Mouse (Mus musculus): ENCODE data around the gene Man2a2.
A peak's percentile ranks its signal among the peaks of the same experiment; 100 is the strongest.

Man2a2 gene

DNA sequence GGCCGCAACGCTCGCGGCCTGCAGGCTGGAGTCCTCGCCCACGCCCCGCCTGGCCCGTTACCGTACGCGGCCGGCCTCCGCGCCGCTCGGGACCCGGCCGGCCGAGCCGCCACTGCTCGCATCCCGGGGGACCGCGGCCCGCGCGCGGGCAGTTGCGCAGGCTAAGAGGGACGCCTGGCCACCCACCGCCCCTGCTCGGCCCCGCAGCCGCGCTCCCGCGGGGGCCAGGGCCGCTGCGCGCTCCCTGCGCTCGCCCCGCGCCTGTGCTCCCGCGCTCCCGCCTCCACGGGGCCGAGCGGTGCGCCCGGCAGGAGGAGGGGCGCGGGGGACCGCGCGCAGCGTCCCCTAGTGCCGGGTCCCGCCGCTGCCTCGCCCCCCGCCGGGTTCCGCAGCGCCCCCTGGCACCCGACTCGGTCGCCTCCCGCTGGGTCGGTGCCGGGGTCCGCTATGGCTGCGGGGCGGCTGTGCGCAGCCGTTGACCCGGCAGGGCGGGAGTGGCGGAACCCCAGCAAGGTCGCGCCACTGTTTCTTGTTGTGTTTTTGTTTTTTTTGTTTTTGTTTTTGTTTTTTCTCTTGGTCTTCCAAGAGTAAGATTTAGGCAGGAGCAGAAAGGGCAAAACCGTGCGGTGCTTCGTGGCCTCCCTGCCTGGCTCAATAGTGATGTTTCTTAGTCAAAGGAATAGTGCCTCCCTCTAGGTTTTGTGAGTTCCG is at the start of gene Man2a2:
Gene Man2a2, minus strand, starts transcription at position 335 of the 711 bp plus-strand sequence.
- peak; percentile 88 for DNase-seq (ENCODE audit: low read depth)

DNA sequence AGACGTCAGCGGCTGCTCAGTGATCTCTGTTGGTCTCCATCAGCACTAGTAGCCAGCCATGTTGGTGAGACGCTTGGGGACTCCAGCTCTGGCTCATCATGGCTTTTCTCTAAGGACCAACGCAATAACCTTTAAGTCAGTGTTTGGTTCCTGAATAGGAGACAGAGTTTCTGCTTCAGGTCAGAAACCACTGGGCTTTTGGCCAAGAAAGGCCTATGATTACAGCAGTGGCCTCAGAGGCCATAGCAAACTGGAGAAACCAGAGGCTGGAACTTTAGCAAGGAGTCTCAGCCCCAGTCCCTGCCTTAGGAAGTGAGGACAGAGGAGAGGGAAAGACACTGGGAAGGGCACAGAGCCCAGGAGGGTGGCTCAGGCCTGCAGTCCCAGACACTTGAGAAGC is 49.4 kb upstream of the Man2a2 start:
- DNase-seq (ENCODE audit: low read depth), result peak; percentile 55

DNA sequence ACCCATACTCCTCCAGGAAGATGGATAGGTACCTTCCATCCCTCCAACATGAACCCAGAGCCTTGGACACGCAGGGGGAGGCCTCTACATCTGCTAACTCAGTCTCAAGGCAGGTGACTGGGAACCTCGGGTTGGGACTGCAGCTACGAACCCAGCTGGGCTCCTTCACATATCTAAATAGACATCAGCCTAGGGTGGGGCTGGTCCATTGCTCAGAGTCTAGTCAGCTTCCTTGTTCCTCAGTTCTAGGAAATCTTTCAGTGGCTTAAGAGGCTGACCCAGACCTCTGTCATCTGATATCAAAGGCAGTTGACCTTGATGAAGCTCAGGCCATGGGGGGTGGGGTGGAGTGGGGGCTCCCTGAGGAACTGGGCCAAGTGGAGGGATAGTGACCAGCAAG is 48.1 kb upstream of the Man2a2 start:
- no peak for DNase-seq (ENCODE audit: low read depth)

DNA sequence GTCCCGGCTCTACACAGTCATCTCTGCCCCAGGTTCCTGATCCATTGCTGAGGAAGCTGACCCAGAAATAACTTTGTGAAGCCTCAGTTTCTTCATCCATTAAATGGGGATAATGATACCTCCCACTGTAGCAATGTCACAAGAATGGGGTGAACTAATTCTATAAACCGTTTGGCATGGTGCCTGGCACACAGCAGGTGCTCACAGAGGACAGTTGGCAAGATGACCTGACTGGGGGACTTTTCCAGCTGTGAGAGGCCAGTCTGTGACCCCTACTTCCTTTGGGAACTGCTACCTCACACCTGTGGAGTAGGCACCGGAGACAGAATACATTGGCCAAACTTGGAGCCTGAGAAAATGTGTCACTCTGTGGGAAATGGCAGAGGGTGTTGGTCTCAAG is 46.9 kb upstream of the Man2a2 start:
- DNase-seq (ENCODE audit: low read depth), result no peak

DNA sequence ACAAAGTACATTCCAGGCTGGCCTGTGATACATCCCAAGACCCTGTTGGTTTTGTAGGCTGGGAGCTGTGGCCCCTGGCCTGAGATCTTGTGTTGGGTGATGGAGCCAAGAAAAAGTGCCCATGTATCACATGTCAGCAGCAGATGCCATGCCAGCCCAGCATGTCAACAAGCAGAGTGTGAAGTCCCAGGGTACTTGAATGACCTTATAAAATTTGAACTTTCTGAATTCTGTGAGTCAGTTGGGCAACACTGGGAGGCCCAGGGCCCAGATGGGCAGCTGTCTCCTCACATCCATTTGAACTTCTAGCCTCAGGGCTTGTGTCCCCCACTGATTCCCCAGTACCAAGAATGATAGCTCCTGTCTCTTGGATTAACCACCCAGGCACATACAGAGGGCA is 46.4 kb upstream of the Man2a2 start:
- DNase-seq (ENCODE audit: low read depth), result no peak

DNA sequence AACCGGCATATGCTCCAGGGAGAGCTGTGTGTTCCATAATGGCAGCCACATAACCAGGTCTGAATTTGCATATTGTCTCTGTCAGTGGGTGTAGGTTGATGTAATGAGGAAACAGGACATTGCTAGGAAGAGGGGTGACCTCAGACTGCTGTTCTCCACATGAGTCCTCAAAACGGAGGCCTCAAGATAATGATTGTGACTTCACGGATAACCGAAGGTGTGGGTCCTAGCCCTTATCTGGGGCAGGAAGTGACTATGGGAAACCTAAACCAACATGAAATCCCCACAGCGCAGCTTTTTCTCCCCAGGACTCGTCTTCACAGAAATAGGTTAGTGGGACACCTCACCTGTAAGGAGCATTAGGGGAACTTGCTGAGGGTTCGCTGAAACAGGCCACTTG is 45.8 kb upstream of the Man2a2 start:
- DNase-seq (ENCODE audit: low read depth), result no peak

DNA sequence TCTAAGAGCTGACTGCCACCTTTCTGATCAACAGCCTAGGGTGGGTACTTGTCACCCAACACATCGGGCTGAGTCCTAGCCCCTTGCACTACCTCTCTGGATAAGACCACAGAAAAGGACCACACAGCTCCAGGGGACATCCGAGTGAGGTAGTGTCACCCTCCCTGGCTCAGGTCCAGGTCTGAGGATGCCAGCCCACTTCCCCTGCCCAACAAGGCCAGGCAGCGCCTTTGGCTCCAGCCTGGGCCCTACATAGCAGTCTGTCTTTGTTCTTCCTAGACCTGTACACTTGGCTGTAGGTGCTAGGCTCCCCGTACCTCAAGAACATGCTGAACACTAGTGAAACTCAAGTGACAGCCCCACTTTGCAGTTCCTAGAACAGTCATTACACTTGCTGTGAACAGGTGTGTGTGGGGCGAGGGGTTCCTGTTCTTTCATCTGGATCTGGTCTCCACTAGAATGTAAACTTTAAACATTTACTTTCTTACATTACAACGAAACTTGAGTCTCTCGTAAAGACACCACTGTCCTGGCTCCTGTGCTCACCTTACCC is 43.2 kb upstream of the Man2a2 start:
- DNase-seq (ENCODE audit: low read depth), result no peak

DNA sequence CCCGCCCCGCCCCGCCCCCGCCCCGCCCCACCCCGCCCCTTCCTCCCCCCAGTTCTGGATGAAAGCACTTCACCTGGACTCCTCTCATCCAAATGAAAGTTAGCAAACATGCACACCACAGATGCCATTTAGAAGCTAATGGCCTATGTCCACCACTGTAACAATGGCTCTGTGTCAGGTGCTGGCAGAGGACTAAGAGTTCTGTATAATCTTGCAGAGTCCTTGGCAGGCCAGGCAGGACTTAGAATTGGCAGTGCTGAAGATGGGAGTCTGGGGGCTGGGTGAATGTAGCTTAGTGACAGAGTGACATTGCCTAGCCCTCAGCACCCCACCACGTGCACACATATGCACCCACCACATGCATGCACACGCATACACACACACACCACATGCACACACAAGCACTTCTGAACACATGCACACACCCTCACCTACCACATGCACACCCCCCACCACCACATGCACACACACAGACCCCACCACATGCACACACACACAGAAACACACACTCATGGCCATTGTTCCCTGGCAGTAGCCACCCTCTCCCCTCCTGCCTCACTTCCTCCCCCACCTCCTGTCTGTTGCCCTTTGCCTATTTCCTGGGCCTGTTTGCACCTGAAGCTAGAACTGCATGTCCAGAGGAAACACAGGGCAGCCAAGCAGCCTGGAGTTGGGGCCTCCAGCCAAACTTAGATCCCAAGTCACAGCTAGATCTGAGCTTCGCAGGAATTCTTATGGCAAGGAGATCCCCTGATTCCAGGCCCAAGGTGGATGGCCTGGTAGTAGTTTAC is 42.5 kb upstream of the Man2a2 start:
- DNase-seq (ENCODE audit: low read depth), result no peak

DNA sequence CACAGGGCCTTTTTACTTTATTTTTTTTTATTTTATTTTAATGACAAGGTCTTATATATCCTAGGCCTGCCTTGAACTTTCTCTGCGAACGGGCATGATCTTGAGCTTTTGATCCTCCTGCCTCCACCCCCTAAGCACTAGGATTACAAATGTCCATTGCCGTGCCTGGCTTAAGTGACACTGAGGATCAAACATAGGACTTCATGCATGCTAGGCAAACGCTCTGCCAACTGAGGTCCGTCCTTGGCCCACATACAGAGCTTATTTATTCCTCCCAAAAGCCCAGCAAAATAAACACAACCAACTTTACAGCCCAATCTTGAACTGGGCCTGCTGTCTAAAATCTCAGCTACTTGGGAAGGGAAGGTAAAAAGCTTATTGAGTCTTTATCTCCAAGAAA is 41.6 kb upstream of the Man2a2 start:
- DNase-seq (ENCODE audit: low read depth), result no peak

DNA sequence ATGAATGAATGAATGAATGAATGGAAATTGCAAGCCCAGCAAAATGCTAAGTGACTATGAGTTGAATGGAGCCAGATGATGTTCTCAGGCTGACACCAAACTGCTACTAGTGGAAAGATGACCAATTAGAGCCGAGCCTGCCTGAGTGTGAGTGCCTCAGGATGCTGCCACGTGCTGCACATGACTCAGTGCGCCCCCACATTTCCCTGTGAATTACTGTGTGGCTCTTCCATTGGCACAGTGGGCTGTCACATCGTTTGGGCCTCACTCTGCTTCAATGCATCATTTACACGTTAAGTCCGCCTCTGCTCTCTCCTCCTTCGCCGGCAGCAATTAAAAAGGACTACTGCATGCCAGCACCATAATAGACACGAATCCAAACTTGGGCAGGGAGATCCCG is 41.1 kb upstream of the Man2a2 start:
- DNase-seq (ENCODE audit: low read depth), result no peak

DNA sequence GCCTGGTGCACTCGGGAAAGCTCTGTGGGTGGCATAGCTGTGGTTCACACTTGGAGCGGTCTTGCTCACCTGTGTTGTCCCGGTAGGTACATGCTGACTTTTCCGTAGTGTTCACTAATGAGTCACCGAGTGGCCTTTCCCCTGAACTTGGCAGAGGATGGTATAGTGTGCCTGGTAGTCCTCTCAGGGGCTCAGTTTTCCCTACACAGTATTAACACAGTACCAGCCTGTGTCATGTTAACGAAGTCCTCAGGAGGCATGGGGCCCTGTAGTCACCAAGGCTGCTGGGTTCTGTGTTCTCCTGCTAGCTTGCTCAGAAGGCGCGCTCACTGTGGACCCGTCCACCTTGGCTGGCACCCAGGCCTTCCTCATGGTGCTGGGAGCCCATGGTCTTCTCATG is 39.2 kb upstream of the Man2a2 start:
- DNase-seq (ENCODE audit: low read depth), result no peak

DNA sequence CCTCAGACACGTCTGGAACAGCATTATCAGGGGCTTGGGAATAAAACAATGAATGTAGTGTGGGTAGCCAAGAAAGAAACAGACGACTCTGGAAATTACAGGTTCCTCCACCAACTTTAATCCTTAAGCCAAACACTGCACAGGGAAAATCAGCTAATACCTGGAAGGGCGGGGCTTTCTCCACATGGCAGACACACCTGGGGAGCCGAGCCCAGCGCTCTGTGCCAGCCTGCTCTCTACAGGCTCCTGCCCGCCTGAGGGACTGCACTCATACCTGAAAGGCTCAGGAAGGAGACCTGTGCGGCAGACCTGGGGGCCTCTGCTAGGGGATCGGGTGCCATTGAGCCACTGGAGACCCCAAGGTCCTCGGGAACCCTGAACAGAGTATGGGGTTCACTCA is 36.5 kb upstream of the Man2a2 start:
- no peak for DNase-seq (ENCODE audit: low read depth)

DNA sequence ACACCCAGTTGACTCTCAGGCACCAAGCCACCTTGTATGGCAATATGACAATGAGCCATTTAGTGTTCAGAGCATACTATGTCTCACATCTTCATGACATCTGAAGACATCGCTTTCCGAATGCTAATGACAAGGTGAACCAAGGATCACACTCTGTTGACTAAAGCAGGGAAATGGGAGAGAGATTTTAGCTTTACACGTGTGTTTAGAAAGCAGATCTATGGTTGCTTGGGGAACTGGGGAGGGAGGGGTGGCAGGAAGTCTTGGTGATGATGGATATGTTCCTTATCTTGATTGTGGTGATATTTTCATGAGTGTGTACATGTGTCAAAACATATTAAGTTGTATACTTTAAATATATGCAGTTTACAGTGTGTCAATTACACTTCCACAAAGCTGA is 35.0 kb upstream of the Man2a2 start:
- no peak for DNase-seq (ENCODE audit: low read depth)

DNA sequence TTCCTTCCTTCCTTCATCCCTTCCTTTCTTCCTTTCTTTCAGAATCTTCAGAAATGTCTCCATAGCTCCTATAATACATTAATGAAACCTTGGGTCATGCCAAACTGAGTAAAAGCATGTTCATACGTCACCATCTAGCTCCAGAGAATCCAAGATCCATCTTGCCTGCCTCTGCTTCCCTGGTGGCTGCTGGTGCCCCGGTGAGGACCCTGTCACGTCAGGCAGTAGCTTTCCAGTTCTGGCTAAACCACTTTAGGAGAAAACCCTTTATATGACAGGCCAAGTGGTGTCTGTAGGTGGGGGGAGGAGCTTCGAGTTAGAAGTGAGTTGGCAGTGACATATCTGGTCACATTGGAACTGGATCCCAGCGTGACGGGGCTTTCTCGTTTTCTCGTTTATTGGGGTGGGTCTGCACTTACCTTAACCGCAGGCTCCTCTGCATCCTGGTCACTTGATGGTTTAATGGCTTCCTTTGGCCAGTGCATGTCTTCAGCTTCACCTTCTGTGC is 34.1 kb upstream of the Man2a2 start, which contains the start of gene Furin:
Gene Furin, minus strand, starts transcription at position 249 of the 508 bp plus-strand sequence.
- no peak for DNase-seq (ENCODE audit: low read depth)

DNA sequence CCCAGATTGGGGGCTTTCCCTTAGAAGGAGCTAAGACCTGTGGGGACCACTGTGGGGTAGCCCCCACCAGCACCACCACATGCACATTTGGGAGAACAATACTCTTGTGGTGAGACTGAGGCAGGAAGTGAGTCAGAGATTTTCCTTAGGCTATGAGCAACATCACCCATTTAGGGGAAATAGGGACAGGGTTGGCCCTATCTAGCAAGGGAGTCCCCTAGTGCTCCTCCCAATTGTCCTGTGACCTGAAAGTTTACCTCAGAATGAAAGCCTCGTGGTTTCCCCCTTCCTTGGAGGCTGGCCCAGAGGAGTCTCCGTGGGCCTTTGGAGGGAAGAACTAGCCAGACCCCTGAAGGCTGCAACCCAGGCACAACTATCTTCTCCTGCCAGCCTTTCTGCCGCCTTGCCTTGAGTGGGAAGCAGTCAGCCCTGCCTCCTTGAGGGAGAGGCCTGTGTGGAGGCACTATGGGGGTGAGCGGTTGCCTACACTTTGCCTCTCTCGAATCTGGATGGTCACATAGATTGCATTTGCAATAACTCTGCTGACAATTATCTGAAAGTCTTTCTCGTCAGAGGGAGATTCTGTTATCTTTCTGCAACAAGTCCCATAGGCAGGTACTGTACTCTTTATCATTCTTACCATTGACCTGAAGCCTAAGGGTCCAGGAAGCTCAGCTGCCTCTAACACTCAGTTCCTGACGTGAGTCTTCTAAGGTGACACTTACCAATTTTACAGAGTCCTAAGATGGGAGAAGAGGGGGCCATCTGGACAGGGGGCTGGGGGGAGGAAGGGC is 33.1 kb upstream of the Man2a2 start:
- DNase-seq (ENCODE audit: low read depth), result peak; percentile 40

DNA sequence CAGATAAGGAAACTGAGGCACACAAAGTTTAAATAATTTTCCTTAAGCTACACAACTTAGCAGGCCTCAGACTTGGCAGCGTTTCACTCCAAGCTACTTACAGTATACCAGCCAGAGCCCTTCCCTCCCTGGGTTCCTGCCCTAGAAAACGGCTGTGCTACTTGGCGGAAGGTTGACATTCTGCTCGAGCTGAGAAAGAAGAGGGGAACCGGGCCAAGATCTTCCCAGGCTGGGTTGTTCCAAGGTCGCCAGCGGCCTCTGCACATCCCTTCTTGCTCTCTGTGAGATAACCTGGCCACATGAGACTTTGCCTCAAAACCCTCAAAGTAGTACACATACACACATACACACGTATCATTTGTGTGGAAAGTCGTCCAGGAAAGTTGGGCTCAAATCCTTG is 32.4 kb upstream of the Man2a2 start:
- DNase-seq (ENCODE audit: low read depth), result peak; percentile 89

DNA sequence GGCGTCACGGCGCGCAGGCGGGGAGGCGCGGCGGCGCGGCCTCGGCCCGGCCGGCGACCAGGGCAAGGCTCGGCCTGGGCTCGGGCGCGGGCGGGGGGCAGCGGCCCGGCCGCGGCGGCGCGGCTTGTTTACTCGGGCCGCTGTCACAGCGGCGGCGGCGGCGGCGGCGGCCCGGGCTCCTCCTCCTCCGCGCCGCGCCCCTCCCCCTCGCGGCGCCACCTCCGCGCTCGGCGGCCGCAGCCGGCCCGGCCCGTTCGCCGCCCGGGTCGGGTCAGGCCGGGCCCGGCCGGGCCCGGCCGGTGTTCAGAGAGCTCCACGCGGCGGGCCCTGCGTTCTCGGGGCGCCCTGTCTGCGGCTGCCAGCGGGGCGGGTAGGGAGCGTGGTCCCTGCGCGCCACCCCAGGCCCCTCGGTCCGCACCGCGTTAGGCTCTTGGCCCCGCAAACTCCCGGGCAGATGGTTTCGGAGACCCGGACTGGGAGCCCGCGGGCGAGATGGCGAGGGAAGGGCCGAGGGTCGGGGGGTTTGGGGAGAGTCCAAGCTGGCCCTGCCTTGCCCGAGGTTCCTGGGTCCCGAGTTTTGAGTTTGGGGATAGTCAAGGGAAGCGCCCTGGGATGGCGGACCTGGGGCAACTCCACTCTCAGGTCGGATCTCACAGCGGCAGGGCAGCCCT is 31.6 kb upstream of the Man2a2 start:
- DNase-seq (ENCODE audit: low read depth), result peak; percentile 87

DNA sequence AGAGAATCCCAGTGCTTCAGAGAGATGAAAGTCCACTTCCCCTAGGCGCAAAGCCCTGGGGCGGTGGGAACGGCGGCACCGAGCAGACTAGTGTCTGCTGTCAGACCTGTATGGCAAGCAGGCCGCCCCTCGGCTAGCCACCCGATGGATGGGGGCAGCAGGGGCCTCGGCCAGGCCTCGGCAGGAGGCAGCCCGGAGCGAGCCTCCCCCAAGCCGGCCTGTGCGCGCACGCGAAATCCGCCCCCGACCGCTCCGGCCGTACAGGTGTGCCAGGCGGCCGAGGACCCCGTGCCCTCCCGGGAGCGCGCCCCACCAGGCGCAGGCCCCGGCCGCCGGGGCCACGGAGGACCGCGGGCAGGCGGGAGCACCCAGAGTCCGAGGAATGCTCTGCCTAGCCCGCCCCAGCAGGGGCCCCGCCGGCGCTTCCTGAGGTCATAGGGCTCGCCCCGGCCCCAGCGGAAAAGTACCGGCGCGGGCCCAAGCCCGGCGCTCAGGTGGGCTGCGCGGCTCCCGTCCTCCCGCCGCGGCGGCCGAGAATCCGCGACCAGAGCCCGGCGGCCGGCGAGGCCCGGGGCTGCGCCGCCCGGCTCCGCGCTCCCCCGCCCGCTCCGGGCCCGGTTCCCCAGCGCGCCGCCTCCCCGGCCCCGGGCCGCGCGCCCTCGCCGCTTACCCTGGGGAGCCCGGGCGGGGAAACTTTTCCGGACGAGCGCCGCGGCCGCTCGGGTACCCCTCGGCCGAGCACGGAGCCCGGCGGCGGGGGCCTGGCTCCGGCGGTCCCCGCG is 30.9 kb upstream of the Man2a2 start:
- peak; percentile 57 for DNase-seq (ENCODE audit: low read depth)

DNA sequence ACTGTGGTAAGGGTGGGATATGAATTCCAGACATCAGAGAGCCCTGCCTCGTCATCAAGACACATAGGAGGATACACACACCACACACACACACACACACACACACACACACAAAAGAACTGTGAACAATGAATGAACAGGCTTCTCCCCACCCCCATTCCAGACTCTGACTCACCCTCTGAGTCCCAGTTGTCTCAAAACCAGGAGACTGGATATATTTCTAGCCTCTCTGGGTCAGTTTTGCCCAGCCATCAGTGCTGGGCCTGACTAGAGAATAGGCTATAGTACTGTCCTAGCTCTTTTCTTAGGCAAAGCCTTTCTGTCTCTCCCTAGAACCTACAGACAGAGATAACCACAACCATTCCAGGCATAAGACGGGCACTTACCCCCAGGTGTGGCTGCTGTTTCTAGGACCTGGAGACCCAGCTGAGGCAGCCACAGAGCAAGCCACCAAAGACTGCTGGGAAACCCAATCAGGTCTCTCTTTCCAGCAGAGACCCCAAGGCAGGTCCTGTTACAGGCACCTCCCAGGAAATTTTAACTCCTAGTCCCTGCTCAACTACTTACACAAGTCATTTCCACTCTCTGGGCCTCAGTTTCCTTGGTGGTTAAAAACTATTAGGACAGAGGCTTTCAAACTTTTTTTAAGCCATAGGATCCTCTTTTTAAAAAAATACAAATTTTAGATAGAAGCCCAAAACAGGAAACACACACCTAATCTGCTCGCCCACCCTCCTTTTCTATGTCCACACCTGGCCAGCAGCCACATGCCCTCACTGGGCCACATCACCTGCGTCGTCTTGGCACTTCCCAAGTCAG is 30.1 kb upstream of the Man2a2 start:
- peak; percentile 78 for DNase-seq (ENCODE audit: low read depth)

DNA sequence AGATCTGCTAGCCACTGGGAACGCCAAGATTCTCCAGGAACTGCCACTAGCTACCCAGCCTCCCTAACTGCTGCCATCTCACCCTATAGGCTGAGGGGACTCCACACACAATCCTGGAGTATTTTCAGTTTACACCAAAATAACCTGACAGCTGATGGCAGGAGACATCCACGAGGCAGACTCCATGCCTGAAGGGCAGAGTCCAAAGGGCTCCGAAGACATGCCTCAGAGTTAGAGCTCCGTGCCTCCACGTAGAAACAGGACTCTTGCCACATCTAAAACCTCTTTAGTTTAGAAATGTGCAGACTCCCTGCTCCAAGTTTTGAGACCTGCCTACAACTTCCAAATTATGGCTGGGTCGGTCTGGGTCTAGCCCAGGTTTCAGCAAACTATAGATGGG is 29.4 kb upstream of the Man2a2 start:
- no peak for DNase-seq (ENCODE audit: low read depth)

All from NIH3T3 (cell line).